Mouse (Mus musculus): Measurements from ENCODE around the gene Rorb. TPM values are rescaled to one million over a fixed set of nuclear protein-coding genes. Genes with fewer than 3 reads are reported as not detected.

Rorb gene
- total RNA-seq, 2 experiments from 2014 or later, result 0.61 to 0.70 TPM

DNA sequence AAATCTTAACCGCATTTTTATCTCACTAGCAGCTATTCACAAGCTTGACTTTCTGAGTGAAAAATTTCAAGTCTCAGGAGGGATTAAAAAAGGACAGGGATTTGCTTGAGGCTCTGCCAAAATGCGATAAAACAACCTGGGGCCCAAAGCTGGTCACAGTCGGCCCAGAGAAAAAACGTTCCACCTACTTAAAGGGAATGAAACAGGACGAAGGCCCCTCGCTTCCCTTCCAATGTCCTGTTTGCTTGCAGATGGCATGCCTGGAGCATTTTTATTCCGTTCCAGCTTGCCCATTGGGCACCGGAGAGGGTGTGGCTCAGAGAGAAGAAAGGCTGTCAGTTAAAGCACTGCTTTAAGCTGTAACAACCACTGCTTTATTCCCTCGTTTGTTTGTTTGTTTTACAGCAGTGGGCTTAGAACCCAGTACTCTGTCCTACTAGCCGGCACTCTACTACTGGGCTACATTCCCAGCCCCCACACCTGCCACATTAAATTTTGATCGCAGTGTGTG is 221.8 kb downstream of the Rorb start:
- no peak for DNase-seq (ENCODE audit: low spot score in 2 of 2)

- no peak for DNase-seq (ENCODE audit: low spot score in 2 of 2)
Measured at GRCm38 (mm10) chr19:18888491-18889116, 222.4 kb downstream of the Rorb start.

DNA sequence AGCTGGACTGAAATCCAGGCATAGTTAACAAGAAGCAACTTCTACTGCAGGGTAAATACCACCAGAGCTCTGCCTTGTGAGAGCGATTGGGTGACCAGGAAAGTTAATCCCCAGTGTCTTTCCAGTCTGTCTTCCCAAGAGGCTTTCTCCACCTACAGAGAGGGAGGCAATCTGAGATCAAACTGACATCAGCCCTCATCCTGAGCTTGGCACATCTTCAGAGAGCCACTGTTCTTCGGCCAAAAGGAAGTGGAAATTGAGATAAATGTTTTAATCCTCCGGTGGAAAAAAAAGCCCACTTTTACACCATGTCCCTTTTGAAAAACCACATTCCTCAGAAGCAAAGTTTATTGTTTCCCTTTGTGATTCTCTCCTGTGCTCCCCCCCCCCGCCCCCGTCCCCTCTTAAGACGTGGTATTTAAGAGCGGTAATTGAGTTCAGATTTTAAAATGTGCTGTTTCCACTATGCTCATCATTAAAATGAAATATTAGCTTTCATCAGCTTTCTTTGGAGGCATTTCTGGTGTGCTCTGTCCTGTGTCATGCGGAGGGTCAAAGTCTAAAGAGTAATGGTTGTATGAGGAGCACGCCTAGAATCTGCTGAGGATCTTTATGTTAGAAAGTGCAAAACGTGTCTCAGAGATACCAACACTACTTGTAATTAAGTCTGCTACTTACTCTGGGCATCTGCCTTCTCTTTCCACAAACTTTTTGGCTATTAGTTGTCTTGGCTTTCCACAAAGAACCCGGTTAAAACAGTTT is 223.2 kb downstream of the Rorb start:
- DNase-seq (ENCODE audit: low spot score in 2 of 2), result no peak

DNA sequence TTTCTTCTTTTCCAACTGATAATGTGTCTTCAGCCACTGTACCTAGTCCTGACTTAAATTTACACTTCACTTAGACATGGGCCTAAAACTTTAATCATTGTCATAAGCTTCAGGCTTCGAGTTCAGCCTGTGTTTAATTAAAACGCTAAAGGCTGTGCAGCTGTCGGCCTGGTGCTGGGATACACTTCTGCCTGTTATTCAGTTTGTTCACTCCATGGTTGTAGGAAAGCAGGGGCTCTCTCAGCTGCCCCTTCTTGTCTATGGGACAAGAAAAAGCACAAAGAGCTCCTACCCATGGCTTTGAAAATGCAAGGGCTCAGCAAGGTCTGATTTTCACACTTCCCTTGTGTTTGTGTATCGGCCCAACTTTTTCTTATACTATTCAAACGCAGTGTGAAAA is 229.8 kb downstream of the Rorb start:
- no peak for DNase-seq (ENCODE audit: low spot score in 2 of 2)

Data from gastrocnemius, postnatal 4 days (tissue).